Mouse (Mus musculus) gastrocnemius, postnatal 10 days (tissue): ENCODE data around the gene Olfml3. TPM values are rescaled to one million over a fixed set of nuclear protein-coding genes. Genes with fewer than 3 reads are reported as not detected.

Experiments
- DNase-seq: peaks from one replicate; pipeline ENCODE4 v3.0.0; 2021; ENCODE audit warnings: mixed read lengths
- total RNA-seq, 2 experiments: library from RNA; stranded (reverse); gene quantifications; 2 replicates each; pipeline ENCODE4 v1.2.3; 2021

Gene Olfml3
- total RNA-seq, 2 experiments from 2014 or later, result 10.0 to 15.0 TPM

DNA sequence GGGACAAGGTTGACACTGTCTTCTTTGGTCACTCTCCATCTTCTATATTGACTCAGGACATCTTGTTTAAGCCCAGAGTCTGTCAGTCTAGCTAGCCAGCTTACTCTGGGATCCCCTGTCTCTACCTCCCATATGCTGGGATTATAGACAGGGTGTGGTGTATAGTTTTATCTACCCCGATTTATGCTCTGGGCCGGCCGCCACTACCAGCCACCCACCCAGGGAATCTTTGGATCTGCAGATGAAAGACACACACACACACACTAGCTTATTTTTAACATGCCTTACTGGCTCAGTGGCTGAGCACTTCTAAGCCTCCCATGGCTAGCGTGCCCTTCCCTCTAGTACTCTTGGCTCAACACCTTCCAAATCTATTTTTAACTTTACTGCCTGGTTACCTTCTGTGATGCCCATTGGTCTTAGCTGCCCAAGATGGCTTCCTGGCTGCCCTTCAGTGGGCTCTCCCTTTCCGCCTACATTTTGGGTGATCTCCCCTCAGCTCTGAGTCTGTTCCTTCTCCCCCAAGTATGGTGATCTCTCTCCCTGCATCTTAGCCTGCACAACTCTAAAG, 28.2 kb downstream of the Olfml3 start:
- DNase-seq, result no peak

DNA sequence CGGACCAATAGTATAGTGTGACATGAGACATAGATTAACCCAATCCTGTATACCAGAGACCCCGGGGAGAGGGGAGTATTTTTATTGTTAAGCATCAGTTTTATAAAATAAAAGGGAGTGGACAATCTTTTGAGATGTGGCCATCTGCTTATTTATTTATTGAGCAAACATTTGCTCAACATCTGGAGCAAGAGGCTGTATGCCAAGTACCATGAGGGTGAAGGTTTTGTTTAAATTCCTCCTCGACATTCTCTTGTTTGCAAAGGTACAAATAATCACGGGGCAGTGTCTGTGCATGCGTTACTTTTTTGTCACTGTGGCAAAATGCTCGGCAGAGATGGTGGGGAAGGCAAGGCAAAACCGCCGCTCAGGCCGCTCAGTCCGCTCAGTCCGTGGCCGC, 32.4 kb downstream of the Olfml3 start:
- DNase-seq, result no peak

DNA sequence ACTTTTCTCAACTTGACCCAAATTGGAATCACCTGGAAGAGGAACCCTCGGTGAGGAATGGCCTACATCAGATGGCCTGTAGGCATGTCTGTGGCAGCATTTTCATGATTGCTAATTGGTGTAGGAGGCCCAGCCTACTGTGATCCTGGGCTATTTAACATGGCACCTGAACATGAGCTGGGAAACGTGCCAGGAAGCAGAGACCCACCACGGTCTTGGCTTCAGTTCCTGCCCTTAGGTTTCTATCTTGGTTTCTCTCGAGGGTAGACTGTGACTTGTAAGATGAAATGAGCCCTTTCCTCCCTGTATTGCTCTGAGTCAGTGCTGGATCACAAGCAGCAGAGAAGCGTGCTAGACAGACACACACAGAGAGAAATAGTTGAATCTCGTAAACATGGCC, 33.1 kb downstream of the Olfml3 start:
- no peak for DNase-seq

DNA sequence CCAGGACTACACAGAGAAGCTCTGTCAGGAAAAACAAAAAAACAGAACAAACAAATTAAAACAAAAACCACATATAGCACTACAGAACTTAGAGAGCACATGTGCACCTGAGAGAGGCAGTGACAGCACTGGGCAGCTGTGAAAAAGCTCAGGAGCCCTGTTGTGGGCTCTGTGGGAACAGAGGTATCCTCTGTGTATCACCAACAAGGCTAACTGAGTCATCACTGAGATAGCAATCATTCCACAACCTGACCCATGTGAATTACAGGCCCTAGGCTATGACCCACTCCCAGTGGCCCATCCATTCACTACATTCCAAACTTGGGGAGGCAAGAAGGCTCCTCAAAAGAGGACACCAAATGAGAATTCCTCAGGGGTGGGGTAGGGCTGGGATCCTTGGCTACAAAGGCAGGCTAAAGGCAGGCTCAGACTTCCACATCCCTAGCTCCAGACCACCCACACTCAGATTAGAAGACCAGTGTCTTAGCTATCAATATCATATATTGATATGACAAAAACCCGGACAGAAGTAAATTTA, 41.3 kb downstream of the Olfml3 start:
- no peak for DNase-seq

DNA sequence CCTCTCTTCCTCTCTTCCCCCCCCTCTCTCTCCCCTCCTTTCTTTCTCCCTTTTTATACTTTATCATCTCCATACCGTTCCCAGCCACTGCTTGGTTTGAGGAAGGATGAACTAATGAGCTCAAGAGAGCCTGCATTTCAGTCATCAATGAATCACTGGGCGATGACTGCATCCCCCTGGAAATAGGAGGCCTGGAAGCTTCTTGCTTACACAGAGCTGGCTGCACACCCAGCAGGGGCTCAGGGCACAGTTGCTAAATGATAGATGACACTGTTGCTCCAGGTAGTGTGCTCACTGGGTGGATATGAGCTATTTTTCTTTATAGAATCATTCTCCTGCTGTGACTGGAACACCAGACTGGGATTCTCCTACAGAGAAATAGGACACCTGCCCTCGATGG, 42.2 kb downstream of the Olfml3 start:
- no peak for DNase-seq

DNA sequence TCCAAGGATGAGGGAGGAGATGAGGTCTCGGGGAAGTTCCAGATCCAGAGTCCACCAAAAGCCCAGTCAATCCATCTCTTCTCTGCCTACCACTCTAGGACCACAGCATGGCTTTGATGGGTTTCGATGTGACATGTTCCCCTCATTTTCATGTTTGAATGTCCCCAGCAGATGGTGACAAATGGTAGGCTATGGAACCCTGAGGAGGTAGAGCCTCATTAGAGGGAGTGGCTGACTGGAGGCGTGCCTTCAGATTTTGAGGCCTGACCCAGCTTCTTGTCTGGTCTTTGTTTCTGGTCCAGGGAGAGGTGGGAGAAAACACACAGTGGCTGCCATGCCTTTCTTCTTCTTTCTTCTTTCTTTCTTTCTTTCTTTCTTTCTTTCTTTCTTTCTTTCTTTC, 47.3 kb downstream of the Olfml3 start:
- DNase-seq, result no peak

DNA sequence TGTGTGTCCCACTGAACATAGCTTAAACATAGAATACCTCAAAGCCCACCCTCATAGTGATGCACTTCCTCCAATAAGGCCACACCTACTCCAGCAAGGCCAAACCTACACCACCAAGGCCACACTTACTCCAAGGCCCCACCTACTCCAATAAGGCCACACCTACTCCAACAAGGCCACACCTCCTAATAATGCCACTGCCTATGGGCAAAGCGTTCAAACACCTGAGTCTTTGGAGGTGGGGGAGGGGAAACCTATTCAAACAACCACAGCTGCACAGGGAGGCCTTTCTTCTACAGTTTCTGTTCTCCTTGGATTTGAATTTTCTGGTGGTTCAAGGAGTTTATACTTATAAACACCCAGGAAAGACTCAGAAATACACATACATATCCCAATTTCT, 48.8 kb downstream of the Olfml3 start:
- no peak for DNase-seq

DNA sequence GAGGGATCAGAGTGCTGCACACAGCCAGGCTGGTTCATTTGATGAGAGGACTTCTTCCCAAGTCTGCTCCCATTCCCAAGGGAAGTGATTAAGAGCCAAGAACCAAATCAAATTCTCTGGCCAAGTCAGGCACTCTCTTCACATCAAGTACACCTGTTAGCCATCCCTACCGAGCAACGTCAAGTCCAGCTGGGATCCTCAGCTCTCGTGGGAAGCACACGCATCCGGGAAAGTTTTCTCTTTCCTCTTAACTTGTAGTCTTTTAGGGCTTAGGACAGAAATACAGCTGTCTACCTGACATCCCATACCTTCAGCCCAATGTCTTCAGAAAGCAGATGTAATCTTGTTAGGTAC, 53.9 kb downstream of the Olfml3 start:
- DNase-seq, result no peak

DNA sequence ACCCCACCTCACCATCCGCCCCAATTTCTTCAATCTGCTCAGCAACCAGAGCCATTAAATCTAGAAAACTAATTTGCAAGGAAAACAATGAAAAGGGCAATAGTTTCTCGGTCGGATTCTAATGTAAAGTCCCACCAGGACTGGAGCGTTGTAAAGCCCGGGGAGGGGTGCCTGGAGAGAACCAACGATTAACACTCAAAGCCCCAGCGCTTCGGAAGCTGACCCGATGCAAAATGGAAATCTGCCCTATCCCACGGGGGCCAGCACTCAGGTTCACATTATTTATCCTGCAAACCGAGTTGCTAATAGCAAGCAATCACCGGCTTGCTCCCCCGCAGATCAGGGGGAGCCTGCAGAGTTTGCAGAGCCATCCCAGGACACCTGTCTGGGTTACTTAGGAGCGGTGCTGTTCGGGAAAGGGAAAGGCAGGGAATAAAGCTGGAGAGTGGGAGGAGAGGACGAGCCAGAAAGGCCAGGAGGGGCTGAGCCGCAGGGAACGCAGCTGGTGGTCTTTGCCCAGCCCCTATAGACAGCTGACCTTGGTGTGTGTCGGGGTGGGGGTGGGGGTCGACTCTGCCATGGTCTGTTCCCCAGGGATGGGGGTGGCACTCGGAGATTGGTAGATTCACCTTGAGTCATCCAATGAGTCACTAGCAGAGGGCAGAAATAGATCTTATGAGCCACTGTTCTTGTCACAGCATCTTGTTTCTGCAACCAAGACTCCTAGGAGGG, 54.4 kb downstream of the Olfml3 start:
- DNase-seq, result no peak

DNA sequence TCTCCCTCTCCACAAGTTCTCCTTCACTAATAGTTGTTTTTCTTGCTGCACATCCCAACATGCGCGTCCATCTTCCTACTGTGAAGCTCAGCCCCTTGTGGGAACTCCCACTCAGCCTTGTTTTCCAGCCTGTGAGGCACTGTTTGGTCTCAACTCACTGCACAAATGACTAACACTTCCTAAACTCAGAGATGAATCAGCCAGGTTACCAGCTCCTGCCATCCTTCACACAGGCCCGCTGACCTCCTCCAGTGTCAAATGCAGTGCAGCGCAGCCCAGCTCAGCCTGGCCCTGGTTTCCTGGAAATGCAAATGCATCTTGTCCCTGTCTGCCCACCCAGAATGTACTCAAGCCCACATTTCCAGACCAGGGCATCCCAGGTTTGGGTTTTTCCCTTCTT, 55.3 kb downstream of the Olfml3 start:
- DNase-seq, result no peak

DNA sequence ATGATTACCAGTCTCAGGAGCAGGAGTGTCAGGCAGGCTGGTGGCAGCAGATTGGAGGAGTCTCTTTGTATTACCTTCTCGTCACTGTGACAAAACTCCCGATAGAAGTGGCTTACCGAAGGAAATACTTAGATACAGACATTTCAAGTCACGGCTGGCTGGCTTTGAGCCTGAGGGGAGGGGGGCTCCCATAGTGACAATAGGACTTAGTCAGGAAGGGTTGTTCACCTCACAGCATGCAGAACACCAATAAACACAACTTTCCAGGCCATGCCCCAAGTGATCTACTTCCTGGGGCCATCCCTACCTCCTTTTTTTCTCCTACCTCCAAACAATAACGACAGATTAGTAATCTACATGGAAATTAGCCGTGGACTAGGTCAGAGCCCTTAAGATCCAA, 59.0 kb downstream of the Olfml3 start:
- no peak for DNase-seq

DNA sequence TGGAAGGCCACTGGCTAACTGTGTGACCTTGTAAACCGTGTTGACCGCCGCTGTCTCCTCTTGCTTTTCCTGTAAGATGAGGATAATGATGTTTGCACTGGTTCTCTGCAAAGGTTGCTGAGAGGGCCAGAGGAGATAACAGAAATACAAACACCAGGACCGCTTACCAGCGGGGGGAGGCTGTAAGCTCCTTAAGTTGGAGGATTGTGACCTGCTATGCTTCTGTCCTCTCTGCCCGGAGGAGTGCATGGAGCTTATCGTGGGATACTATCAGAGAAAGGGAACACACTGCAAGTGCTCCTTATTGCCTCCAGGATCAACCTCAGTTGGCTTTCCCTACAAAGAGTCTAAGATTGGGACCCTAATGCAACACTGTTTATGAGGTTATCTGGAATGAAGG, 65.1 kb downstream of the Olfml3 start:
- no peak for DNase-seq

Other genes starting within 250 kb of the Olfml3 start
- gene Syt6, start 162.8 kb downstream of the Olfml3 start, total RNA-seq, result under 1 TPM in 1 of 2 experiments, not detected in 1; 0.36 TPM
- 1 to 10 TPM in 1 of 2 experiments, under 1 TPM in 1; 0.14 to 5.3 TPM for gene Atg4a-ps, start 91.9 kb downstream of the Olfml3 start, total RNA-seq
- not detected for gene Gm10964, start 1.4 kb upstream of the Olfml3 start, total RNA-seq
- gene Hipk1, start 53.6 kb upstream of the Olfml3 start, total RNA-seq, result 10 to 100 TPM; 52.1 to 59.8 TPM
- 1 to 10 TPM; 5.6 to 6.5 TPM for gene Dclre1b, start 71.4 kb upstream of the Olfml3 start, total RNA-seq
- gene Ap4b1, start 71.5 kb upstream of the Olfml3 start, total RNA-seq, result 10 to 100 TPM in 1 of 2 experiments, 1 to 10 TPM in 1; 9.8 to 13.5 TPM
- not detected for gene Gm43064, start 71.6 kb upstream of the Olfml3 start, total RNA-seq
- under 1 TPM; 0.49 to 0.70 TPM for gene Bcl2l15, start 94.6 kb upstream of the Olfml3 start, total RNA-seq
- under 1 TPM; 0.26 to 0.81 TPM for gene Ptpn22, start 121.8 kb upstream of the Olfml3 start, total RNA-seq
- 1 to 10 TPM; 8.0 to 9.8 TPM for gene Rsbn1, start 176.1 kb upstream of the Olfml3 start, total RNA-seq
- gene Phtf1, start 230.1 kb upstream of the Olfml3 start, total RNA-seq, result 10 to 100 TPM in 1 of 2 experiments, 1 to 10 TPM in 1; 8.1 to 10.4 TPM